Mouse (Mus musculus): ENCODE measurements around the gene Chrnb1. TPM values are rescaled to one million over a fixed set of nuclear protein-coding genes. Genes with fewer than 3 reads are reported as not detected.

Chrnb1 gene
- polyA plus RNA-seq, 1 experiment = 8.7 TPM

- H3K4me1 ChIP-seq (ENCODE audit: control insufficient read depth, insufficient read depth, insufficient read length, low read length) = peaks cover 4% of the 10 kb centered on the region
- H3K27me3 ChIP-seq (ENCODE audit: control insufficient read depth, insufficient read depth, low read length) = peaks cover 12% of the 10 kb centered on the region
- no peaks in the 10 kb centered on the region for H3K36me3 ChIP-seq (ENCODE audit: control insufficient read depth, insufficient read depth, low read length)
- 54% methylated on average over 9 of the region's 9 CpGs for WGBS
- no peak overlapping the region for H3K27ac ChIP-seq (ENCODE audit: insufficient read depth, low read depth, low read length)
- no peak overlapping the region for H3K4me3 ChIP-seq (ENCODE audit: low read depth, low read length)
- TF ChIP-seq POLR2A (IDR thresholded peaks at IDR 0.05; ENCODE audit: low read depth, low read length) = no peak
- no peak for TF ChIP-seq CTCF (IDR thresholded peaks at IDR 0.05; ENCODE audit: extremely low read depth, insufficient read length, insufficient replicate concordance, low read depth, low read length)
Measured at GRCm38 (mm10) chr11:69835326-69835965, 39.7 kb upstream of the Chrnb1 start.

DNA sequence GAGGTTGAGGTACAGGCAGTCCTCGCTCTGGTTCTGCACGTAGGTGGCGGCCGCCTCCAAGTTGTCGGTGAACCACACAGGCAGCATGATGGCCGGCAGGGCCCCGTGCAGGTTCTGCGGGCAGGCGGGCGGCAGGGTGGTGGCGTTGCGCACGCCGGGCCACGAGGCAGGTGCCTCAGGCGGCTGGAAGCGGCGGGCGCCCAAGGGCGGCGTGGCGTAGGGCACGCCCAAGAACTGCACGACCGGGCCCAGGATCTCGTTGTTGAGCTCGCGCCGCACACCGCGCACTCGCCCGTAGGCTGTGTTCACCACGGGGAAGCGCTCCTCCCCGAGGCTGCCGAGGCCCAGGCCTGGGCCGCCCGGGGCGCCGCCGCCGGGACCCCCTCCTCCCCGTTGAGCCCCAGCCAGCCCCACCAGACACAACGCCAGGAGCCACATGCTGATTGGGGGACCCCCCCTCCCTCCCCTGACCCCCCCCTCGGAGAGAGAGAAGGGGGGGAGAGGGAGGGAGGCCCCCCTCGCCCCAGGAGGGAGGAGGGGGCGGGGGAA lies 38.3 kb upstream of the Chrnb1 start:
- no peak overlapping the region for H3K27ac ChIP-seq (ENCODE audit: insufficient read depth, low read depth, low read length)
- peaks cover 12% of the 10 kb centered on the region for H3K27me3 ChIP-seq (ENCODE audit: control insufficient read depth, insufficient read depth, low read length)
- peak overlapping the region; percentile 42 for H3K4me3 ChIP-seq (ENCODE audit: low read depth, low read length)
- peaks cover 4% of the 10 kb centered on the region for H3K4me1 ChIP-seq (ENCODE audit: control insufficient read depth, insufficient read depth, insufficient read length, low read length)
- no peaks in the 10 kb centered on the region for H3K36me3 ChIP-seq (ENCODE audit: control insufficient read depth, insufficient read depth, low read length)
- 5% methylated on average over 48 of the region's 48 CpGs for WGBS
- no peak for TF ChIP-seq POLR2A (IDR thresholded peaks at IDR 0.05; ENCODE audit: low read depth, low read length)
- no peak for TF ChIP-seq CTCF (IDR thresholded peaks at IDR 0.05; ENCODE audit: extremely low read depth, insufficient read length, insufficient replicate concordance, low read depth, low read length)

DNA sequence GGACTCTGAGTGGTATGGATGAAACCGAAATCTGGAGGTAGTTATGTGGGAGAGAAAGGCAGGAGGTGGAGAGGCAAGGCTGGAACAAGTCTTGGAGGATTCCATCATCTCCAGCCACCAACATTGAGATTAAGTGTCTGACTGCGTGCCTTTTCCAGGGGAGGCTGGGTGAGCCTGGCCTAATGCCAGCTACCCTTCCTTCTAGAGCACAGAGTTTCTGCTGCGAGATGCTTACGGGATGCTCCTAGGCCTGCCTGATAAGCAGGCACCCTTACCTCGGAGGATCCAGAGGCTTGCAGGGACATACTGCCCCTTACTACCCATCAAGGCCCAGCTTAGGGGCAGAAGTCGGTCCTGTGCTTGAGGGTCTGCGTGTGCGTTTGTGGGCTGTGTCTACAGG lies 37.8 kb upstream of the Chrnb1 start:
- Histone ChIP-seq H3K36me3 (ENCODE audit: control insufficient read depth, insufficient read depth, low read length) (no peaks in the 10 kb centered on the region), H3K4me1 (ENCODE audit: control insufficient read depth, insufficient read depth, insufficient read length, low read length) (peaks cover 4% of the 10 kb centered on the region), H3K4me3 (ENCODE audit: low read depth, low read length) (peak overlapping the region; percentile 42), H3K27ac (ENCODE audit: insufficient read depth, low read depth, low read length) (no peak overlapping the region), H3K27me3 (ENCODE audit: control insufficient read depth, insufficient read depth, low read length) (peaks cover 12% of the 10 kb centered on the region)
- whole genome bisulfite sequencing = 46% methylated on average over 8 of the region's 8 CpGs
- no peak for TF ChIP-seq POLR2A (IDR thresholded peaks at IDR 0.05; ENCODE audit: low read depth, low read length)
- no peak for TF ChIP-seq CTCF (IDR thresholded peaks at IDR 0.05; ENCODE audit: extremely low read depth, insufficient read length, insufficient replicate concordance, low read depth, low read length)

GRCm38 (mm10) chr11:69828832-69829231 lies 33.1 kb upstream of the Chrnb1 start:
- H3K27me3 ChIP-seq (ENCODE audit: control insufficient read depth, insufficient read depth, low read length) = no peaks in the 10 kb centered on the region
- TF ChIP-seq CTCF (IDR thresholded peaks at IDR 0.05; ENCODE audit: extremely low read depth, insufficient read length, insufficient replicate concordance, low read depth, low read length) (no peak), POLR2A (IDR thresholded peaks at IDR 0.05; ENCODE audit: low read depth, low read length) (no peak)
- peaks cover 2% of the 10 kb centered on the region for H3K4me1 ChIP-seq (ENCODE audit: control insufficient read depth, insufficient read depth, insufficient read length, low read length)
- H3K36me3 ChIP-seq (ENCODE audit: control insufficient read depth, insufficient read depth, low read length) = no peaks in the 10 kb centered on the region
- no peak overlapping the region for H3K27ac ChIP-seq (ENCODE audit: insufficient read depth, low read depth, low read length)
- WGBS = 72% methylated on average over 5 of the region's 5 CpGs
- no peak overlapping the region for H3K4me3 ChIP-seq (ENCODE audit: low read depth, low read length)

GRCm38 (mm10) chr11:69823456-69823855 lies 27.7 kb upstream of the Chrnb1 start:
- no peak overlapping the region for H3K27ac ChIP-seq (ENCODE audit: insufficient read depth, low read depth, low read length)
- no peaks in the 10 kb centered on the region for H3K4me1 ChIP-seq (ENCODE audit: control insufficient read depth, insufficient read depth, insufficient read length, low read length)
- TF ChIP-seq POLR2A (IDR thresholded peaks at IDR 0.05; ENCODE audit: low read depth, low read length) = no peak
- no peak for TF ChIP-seq CTCF (IDR thresholded peaks at IDR 0.05; ENCODE audit: extremely low read depth, insufficient read length, insufficient replicate concordance, low read depth, low read length)
- no peak overlapping the region for H3K4me3 ChIP-seq (ENCODE audit: low read depth, low read length)
- no peaks in the 10 kb centered on the region for H3K27me3 ChIP-seq (ENCODE audit: control insufficient read depth, insufficient read depth, low read length)
- 72% methylated on average over 2 of the region's 2 CpGs for WGBS
- no peaks in the 10 kb centered on the region for H3K36me3 ChIP-seq (ENCODE audit: control insufficient read depth, insufficient read depth, low read length)

DNA sequence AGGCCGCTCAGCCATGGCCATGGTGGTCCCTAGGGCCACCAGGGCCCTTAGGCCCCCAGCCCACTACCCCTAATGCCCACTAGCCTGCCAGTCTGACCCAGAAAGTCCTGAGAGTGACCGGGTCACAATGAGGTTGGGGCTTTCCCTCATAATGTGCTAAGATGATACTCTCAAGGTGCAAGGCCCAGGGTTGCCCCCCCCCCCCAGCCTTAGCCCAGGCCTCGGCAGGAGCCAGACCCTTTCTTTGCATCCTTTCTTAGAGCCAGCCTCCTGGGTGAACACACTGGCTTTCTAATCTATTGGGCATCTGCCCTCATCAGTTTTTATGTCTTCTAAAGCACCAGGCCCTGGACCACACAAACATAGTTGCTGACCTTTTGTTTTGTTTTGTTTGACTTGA lies 26.3 kb upstream of the Chrnb1 start, which contains the start of gene Spem1:
Gene Spem1 (minus strand): TSS at position 101 of the 400 bp plus-strand sequence.
- H3K36me3 ChIP-seq (ENCODE audit: control insufficient read depth, insufficient read depth, low read length) = no peaks in the 10 kb centered on the region
- TF ChIP-seq CTCF (IDR thresholded peaks at IDR 0.05; ENCODE audit: extremely low read depth, insufficient read length, insufficient replicate concordance, low read depth, low read length) (no peak), POLR2A (IDR thresholded peaks at IDR 0.05; ENCODE audit: low read depth, low read length) (no peak)
- H3K4me1 ChIP-seq (ENCODE audit: control insufficient read depth, insufficient read depth, insufficient read length, low read length) = no peaks in the 10 kb centered on the region
- no peaks in the 10 kb centered on the region for H3K27me3 ChIP-seq (ENCODE audit: control insufficient read depth, insufficient read depth, low read length)
- no peak within 1 kb of the TSS for H3K27ac ChIP-seq (ENCODE audit: insufficient read depth, low read depth, low read length)
- H3K4me3 ChIP-seq (ENCODE audit: low read depth, low read length) = no peak within 1 kb of the TSS
- 81% methylated on average over 3 of the region's 3 CpGs for WGBS

GRCm38 (mm10) chr11:69818871-69819270 lies 23.1 kb upstream of the Chrnb1 start:
- Histone ChIP-seq H3K4me1 (ENCODE audit: control insufficient read depth, insufficient read depth, insufficient read length, low read length) (no peaks in the 10 kb centered on the region), H3K27me3 (ENCODE audit: control insufficient read depth, insufficient read depth, low read length) (no peaks in the 10 kb centered on the region), H3K36me3 (ENCODE audit: control insufficient read depth, insufficient read depth, low read length) (no peaks in the 10 kb centered on the region), H3K4me3 (ENCODE audit: low read depth, low read length) (no peak overlapping the region), H3K27ac (ENCODE audit: insufficient read depth, low read depth, low read length) (no peak overlapping the region)
- 90% methylated on average over 8 of the region's 8 CpGs for WGBS
- TF ChIP-seq POLR2A (IDR thresholded peaks at IDR 0.05; ENCODE audit: low read depth, low read length) (no peak), CTCF (IDR thresholded peaks at IDR 0.05; ENCODE audit: extremely low read depth, insufficient read length, insufficient replicate concordance, low read depth, low read length) (no peak)
